Mouse (Mus musculus): Measurements from ENCODE around the gene Prdm16.

The Prdm16 gene

DNA sequence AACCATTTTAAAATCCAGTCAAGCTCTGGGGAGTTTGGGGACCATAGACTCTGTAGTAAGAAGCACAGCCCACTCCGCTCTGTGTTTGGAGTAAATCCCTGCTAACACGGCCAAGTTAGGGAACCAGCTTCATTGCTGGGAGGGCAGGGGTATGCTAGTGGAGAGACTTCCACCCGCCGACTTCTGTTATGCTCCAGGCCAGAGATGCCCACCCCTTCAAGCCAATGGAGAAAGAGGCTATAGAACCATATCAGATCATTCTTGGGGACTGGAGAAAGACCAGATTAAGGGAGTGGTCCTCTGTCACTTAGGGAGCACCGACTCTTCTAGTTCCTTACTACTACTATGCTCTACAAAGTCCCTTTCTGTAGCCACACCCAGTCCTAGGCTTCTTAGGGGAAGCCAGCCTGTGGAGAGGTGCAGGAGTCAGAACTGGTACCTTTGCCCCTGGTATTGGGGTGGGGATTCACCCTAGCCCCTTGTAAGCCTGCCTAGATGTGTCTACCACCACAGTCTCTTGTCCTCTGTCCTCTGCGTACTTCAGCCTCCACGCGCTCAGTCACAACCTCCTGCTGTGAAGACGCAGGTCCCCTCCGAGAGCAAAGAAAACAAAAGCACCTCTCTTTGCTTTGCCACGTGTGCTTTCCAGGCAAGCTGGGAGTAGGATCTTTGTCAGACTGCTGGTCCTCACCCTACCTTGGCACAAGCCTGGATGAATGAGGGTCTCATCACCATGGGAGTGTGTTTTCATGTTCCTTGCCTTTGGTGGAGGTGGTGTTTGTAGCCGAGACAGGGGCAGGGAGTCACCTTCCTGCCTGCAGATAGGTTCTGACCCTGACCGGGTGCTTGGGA lies 3.1 kb upstream of the Prdm16 start:
- DNase-seq (ENCODE audit: low read depth, low spot score): no peak

DNA sequence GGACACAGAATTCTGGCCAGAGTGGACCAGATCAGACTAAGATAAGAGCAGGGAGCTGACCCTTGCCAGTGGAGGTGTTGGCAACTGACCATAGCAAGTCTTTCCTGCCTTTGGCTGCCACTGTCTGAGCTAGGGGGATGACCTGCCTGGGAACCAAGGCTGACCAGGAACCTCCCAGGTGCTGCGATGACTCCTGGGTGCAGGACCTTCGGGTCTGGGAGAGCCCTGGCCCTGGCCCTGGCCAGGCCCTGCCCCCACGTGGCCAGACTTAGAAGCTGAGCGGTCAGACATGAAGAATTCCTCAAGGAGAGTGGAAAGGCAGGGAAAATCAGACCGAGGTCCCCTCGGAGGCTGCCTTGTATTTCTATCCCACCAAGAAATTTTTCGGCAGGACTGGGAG lies 2.5 kb upstream of the Prdm16 start:
- no peak for DNase-seq (ENCODE audit: low read depth, low spot score)

DNA sequence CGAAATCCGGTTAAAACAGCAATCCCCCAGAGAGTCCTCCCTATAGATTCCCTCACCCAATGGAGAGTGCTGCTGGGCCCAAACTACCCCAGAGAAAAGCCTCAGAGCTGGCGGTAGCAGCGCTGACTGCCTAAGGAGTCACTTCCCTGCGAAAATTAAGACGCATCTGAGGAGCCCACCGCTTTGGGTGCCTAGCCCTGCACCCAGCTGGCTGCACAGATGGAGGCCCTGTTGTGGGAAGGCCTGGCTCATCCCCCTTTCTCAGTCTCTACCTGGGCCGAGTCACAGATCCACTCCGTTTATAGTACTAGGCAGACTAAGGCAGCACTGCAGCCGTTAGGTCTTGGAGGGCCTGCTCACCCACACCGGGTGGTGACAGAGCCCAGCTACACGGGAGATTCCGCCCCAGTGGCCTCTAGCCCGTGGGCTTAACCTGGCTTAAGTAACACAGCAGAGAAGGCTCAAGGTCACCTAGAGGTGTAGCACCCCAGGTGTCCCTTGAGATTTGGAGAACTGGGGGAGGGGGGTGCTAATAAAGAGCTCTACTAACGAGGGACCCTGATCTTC lies 1.7 kb upstream of the Prdm16 start:
- no peak for DNase-seq (ENCODE audit: low read depth, low spot score)

DNA sequence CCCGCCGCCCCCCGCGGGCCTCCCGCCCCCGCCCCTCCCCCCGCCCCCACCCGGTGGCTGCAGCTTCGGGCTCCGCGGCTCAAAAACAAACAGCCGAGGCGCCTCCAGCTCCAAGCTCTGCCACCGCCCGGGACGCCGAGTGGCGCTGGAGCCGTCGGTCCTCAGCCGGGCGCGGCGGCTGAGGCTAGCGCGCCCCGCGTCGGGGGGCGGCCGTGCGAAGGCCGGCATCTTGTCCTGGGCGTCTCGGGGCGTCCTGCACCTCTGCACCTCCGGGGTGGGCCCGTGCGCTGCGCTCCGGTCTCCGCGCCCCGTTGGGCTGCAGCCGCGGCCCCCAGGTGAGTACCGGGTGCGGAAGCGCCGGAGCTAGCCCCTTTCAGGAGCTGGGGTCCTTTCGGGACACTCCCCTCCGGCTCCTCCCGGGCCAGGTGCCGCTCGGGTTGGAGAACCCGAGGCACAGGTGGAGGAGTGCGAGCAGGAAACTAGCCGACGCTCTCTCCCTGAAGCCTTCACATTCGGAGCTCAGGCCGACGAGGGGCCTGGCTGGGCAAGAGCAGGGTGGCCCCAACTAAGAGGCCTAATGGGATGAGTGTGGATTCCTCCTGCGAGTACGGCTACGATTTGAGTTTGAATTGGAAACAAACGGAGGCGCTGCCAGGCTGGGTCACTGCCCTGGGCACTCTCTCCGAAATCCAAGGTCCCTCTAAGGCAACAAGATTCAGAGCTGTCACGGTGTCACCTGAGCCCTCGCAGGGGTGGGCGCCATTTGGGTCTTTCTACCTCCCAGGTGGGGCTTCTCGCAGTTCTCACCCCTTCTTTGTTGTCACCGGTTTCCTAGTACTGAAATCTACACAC lies 1.0 kb upstream of the Prdm16 start:
- no peak for DNase-seq (ENCODE audit: low read depth, low spot score)

DNA sequence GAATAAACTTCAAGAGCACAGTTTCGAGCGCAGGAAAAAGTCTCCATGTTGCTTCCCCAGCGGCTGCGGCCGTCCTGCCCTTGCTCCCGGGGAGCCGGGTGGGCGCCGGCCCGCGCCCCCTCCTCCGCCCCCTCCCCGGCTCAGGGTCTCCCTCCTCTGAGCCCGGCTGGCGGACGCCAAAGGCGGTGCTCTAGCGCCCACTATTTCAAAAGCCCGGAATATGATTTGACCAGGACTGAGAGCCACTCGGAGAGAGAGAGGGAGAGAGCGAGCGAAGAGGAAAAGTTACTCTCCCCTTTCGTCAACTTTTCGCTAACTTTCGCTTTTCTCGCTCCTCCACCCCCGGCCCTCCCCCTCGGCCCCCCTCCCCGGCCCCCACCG lies 630 bp downstream of the Prdm16 start:
- DNase-seq (ENCODE audit: low read depth, low spot score): no peak

DNA sequence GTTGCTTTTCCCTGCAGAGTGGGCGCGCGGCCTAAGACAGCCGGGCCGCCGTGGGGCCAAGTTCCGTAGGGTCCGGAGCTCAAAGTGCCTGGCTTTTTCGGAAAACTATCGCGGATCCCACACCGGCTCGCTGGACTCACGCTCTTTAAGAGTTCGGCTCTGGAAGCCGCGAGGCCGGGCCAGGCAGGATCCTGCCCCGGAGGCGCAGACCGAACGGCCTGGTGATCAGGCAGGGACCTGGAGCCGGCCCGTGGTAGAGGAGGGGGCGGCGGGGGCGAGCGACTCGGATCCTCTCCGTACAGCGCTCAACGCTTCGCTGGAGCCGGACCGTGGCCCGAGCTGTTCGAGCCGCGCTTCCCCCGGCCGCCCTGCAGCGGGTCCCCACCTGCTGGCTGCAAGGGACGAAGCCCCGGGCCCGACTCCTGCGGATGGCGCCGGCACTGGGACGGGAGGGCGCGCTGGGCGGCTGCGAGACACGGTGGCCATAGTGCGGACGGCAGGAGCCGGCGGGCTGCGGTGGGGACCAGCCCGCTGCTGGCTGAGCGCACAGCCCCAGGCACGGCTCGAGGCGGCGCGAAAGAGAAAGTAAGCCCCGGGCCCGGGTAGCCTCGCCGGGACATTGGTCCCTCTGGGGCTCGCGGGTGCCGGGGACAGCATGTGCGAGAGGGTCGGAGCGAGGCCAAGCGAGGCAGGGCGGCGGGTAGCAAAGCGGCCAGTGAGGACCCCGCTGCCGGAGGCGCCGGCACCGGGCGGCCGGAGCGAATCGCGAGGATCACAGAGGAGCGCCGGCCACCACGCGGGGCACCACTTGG lies 1.2 kb downstream of the Prdm16 start:
- DNase-seq (ENCODE audit: low read depth, low spot score): no peak

DNA sequence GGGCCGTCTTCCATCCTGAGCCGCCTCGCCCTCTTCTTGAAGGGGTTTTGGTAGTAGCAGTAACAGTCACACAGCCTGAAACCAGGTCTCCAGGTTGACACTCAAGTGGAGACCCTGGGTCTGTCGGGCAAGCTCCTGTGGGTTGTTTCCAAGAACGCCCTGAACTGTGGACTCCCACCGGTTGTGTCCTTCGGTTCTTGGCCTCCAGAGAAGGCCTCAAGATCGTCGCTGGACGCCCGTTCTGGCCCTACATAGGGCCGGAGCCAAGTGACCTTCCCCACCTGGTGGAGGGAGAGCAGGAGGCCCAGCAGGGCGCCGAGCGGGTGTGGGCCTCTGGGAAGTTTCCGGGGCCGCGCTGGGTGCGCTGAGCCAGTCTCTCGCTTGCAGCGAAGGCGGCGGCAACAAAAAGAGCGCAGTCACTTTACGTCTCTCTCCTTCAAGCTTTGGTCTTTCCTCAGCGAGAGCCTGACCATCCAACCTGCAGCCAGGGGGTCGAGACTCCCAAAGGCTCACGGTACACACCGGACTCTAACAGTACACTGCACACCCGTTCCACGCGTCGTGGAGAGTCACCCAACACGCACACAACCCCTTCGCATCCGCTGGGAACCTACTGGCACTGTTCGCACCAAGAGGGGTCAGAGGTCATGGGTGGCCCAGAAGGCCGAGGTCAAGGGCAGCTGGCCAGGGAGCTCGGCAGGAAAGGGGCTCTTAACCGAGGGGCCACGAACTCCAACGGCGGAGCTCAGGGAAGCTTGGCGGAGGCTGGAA lies 2.0 kb downstream of the Prdm16 start:
- no peak for DNase-seq (ENCODE audit: low read depth, low spot score)

DNA sequence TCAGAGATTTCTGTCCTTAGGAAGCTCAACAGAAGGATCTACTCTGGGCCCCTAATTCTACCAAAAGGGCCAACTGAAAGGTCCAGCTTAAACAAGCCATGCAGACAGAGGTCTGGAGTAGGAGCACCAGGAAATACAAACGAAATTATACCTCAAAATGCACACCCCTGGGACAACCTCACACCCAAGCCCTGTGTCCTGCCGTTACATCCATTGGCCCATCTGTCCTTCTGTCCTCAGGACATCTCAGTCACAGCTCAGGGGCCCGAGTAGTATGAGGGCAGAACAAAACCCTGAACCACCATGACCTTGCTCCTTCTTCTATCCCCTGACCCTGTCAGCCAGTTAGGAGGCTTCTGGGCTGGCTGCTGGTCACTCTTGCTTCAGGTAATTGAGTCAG lies 2.7 kb downstream of the Prdm16 start:
- DNase-seq (ENCODE audit: low read depth, low spot score): no peak

DNA sequence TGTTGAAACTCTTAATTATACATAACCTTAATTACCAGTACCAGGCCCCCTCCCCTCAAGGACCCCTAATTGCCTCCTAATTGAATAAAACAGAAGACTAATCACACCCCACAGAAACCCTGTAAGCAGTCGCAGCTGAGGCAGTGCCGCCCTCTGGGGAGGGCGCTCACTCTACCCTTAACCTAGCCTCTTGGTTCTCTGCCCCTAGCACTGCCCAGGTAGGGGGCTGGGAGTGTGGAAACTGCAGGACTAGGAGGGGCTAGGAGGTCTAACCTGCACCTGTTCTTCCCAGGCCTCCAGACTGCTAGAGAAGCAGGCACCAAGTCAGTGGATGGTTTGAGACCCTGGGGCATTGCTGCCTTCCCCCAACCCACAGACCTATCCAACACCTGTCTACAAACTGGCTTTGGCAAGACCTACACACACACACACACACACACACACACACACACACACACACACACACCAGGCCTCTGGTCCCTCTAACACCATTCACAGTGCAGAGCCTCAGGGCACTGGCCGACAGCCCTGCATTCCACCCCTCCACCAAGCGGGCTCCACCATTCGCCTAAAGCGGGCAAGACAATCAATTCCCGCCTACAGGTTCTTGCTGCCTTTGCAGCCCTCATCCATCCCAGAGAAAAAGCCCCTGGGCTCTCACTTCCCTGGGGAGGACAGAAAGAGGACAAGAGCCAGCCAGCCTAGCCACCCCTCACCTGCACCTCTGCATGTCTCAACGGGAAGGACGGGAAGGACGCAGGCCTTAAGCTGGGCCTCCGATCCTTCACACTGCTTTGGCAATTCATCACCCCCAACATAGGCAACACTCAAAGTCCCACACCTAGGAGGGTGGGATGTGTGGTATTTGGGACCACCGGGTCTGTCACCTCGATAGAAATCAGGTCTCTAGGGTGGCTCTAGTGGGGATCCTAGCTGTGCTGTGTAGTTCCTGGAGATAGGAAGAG lies 3.6 kb downstream of the Prdm16 start:
- no peak for DNase-seq (ENCODE audit: low read depth, low spot score)

DNA sequence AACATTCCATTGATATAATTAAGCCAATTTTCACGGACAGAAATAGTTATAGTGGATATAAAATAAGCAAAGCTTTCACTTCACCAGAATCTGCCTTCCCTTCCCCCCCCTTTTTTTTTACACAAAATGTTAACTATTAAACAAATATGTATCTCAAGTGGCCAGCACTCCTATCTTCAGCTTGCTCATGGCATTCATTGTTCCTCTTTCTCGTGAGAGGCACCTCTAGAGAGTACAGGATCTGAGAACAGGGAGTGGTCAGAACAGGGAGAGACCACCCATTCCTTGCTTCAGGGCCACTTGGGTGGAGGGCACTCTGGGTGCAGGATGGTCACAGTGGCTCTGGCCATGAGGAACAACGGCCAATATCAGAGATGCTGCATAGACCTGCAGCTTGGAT lies 5.9 kb downstream of the Prdm16 start:
- no peak for DNase-seq (ENCODE audit: low read depth, low spot score)

DNA sequence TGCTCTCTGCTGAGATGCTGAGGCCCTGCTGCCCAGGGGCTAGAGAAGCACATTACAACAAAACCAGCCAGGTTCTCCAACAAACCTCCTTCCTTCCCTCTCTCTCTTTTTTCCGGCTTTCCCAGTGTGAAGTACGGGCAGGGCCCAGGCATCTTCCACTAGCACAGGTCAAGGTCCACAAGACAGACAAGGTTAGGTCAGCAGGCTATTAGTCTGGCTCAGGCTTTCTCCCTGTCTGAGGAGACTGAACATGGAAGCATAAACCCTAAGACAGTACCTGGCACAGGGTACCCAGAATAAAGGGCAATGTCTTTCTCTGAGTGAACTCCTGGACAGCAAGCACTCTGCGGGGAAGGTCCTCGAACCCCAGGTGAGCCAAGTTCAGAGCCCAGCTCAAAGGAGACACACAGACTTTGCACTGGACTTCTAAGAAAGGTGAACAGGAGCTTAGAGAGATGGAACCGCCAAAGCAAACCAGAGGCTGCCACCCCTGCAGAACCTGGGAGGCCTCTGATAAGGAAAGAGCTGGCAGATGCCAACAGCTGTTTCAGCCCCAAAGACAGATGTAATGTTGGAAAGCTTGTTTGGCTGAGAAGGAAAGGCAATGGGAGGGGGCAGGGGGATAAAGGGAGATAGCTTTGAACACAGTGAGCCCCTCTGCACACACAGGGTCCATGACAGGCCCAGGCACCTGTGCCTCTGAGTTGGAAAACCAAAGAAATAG lies 9.1 kb downstream of the Prdm16 start:
- DNase-seq (ENCODE audit: low read depth, low spot score): no peak

DNA sequence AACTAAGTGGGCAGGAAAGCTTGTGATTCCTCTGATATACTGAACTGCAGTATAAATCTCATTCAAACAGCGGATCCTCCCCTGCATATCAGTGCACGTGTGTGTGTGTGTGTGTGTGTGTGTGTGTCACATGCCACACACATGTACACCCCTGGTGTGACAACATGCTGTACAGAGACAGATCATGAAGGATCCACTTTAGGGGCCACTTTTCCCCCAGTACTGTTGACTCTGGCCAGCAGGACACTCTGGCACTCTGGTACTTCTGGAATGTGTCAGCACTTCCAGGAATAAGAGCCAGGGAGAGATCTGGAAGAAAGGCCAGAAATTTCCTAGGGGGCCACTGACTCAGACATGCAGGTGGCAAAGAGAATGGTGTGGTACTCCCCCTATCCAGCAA lies 10.4 kb downstream of the Prdm16 start:
- DNase-seq (ENCODE audit: low read depth, low spot score): no peak

DNA sequence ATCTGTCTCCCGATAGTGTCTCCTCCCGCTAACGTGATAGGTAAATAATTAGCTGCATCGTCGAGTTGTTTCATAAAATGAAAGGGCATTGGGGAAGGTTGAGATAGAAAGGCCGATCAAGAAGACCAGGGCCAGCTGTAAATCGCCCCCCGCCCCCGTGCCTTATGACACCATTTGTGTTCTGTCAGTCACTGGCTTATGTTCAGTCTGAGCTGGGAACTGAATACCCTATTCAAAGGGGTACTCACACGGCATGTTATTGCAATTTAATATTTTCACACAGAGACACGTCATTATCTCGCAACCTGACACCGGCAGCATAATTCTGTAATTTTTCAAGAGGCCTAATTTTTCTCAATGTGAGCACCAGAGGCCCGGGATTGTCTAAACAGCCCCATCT lies 11.0 kb downstream of the Prdm16 start:
- DNase-seq (ENCODE audit: low read depth, low spot score): no peak

DNA sequence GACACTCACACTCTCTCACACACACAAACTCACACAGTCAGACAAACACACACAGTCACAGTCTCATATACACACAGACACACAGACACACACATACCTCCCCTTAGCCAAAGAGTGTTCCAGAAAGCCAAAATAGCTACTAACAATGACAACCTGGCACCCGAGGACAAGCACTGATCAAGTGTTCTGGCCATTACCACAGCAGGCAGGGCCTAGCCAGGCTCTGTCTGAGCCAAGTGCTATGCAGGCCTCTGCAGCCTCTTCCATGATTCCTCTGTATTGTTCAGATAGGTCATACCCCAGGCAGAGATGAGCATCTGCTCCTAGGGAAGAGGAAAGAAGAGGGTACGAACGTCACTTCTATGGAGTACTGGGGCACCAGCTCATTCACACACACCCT lies 13.4 kb downstream of the Prdm16 start:
- no peak for DNase-seq (ENCODE audit: low read depth, low spot score)

DNA sequence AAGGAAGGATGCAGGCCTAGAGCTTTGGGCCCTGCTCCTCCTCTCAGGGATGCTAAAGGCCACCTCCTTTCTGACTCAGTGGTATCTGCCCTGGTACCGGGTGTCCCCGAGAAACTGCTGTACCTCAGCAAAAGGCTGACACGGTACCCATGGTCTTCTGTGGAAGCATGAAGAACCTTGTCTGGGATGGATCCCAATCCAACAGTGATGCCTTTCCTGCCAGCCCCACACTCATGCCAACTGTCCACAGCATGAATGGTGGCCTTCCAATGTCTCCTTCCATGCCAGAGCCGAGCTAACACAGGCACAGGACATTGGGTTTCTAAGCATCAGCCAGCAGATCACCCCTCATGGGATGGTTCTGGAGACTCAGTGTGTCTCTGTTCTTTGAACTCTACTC lies 14.2 kb downstream of the Prdm16 start:
- no peak for DNase-seq (ENCODE audit: low read depth, low spot score)

DNA sequence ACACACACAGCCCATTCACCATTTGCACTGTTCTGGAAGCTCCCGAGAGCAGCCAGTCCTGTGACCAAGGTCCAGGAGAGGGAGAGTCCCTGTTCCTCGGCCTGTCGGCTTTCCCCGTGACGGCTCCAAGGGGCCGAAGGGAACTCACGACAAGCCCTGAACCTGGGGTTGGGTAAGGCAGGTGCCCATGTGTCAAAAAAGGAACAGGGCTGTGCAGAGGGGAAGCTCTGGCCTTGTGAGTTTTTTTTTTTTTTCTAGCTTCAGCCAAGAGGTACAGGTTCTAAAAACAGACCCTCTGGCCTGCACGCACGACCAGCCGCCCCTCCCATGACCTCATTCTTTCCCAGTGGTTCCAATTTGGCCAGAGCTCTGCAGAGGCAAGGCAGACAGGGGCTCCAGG lies 25.5 kb downstream of the Prdm16 start:
- DNase-seq (ENCODE audit: low read depth, low spot score): no peak

DNA sequence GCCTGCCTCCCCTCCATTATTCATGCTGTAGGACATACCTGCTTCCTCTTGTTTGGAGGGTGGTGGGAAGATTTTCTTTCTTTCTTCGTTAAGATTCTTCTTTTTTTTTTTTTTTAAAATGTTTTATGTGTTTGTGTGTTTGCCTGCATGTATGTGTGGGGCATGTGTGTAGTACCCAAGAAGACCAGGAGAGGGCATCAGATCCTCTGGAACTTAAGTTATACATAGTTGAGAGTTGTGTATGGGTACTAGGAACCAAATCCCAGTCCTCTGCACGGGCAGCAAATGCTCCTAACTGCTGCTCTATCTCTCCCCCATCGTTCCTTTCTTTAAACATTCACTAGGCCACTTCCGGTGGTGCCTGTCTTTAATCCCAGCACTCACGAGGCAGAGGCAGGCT lies 28.9 kb downstream of the Prdm16 start:
- DNase-seq (ENCODE audit: low read depth, low spot score): no peak

DNA sequence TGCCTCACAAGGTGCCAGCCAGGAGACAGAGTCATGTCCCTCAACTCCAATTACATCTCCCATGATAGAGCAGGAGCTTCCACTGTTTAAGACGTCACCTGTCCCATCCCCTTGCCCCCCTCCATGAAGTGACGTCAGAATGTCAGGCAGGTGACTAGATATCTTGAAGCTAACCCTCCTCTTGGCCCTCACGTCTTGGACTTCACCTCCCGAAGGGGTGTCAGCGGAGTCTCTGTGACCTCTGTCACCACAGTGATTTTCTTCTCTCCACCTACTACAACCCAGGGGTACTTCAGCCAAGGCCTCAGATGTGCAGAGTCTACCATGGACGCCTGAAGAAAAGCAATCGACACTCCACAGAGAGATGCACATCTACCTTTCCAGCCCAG lies 32.2 kb downstream of the Prdm16 start:
- DNase-seq (ENCODE audit: low read depth, low spot score): no peak
